Mouse (Mus musculus): ENCODE results near the gene Spock1. TPM values are rescaled to one million over a fixed set of nuclear protein-coding genes. Genes with fewer than 3 reads are reported as not detected.
A peak's percentile ranks its signal among the peaks of the same experiment; 100 is the strongest.

Spock1 gene
- total and polyA plus RNA-seq, 2 experiments, result not detected

- no peaks in the 10 kb centered on the region for H3K27me3 ChIP-seq (ENCODE audit: control insufficient read depth, insufficient read depth, low read length)
- H3K9ac ChIP-seq (ENCODE audit: low read depth, low read length), result no peak overlapping the region
- no peaks in the 10 kb centered on the region for H3K79me2 ChIP-seq (ENCODE audit: control insufficient read depth, insufficient read depth, low read length)
- H3K4me1 ChIP-seq (ENCODE audit: control insufficient read depth, insufficient read depth, low read length), result no peaks in the 10 kb centered on the region
- TF ChIP-seq POLR2A (IDR thresholded peaks at IDR 0.05; ENCODE audit: extremely low read depth, insufficient read depth, low read length) (no peak), CTCF (IDR thresholded peaks at IDR 0.05; ENCODE audit: low read depth, low read length) (no peak)
- no peak overlapping the region for H3K4me3 ChIP-seq (ENCODE audit: insufficient read depth, low read depth, low read length)
- H3K27ac ChIP-seq (replicated peaks; ENCODE audit: insufficient read depth, low read depth, low read length), result no peak overlapping the region
- no peaks in the 10 kb centered on the region for H3K36me3 ChIP-seq (ENCODE audit: control insufficient read depth, insufficient read depth, low read length)
- DNase-seq (ENCODE audit: extremely low read depth, low read depth, low spot score), result no peak
- WGBS, result 85% methylated on average over 12 of the region's 12 CpGs
Measured at GRCm38 (mm10) chr13:57582314-57582976, 325.7 kb downstream of the Spock1 start.

GRCm38 (mm10) chr13:57577541-57578244 lies 330.4 kb downstream of the Spock1 start:
- H3K27me3 ChIP-seq (ENCODE audit: control insufficient read depth, insufficient read depth, low read length), result no peaks in the 10 kb centered on the region
- H3K27ac ChIP-seq (replicated peaks; ENCODE audit: insufficient read depth, low read depth, low read length), result no peak overlapping the region
- no peak for DNase-seq (ENCODE audit: extremely low read depth, low read depth, low spot score)
- H3K4me3 ChIP-seq (ENCODE audit: insufficient read depth, low read depth, low read length), result no peak overlapping the region
- H3K9ac ChIP-seq (ENCODE audit: low read depth, low read length), result no peak overlapping the region
- H3K36me3 ChIP-seq (ENCODE audit: control insufficient read depth, insufficient read depth, low read length), result no peaks in the 10 kb centered on the region
- H3K79me2 ChIP-seq (ENCODE audit: control insufficient read depth, insufficient read depth, low read length), result no peaks in the 10 kb centered on the region
- no peaks in the 10 kb centered on the region for H3K4me1 ChIP-seq (ENCODE audit: control insufficient read depth, insufficient read depth, low read length)
- WGBS, result 89% methylated on average over 5 of the region's 5 CpGs
- TF ChIP-seq CTCF (IDR thresholded peaks at IDR 0.05; ENCODE audit: low read depth, low read length) (no peak), POLR2A (IDR thresholded peaks at IDR 0.05; ENCODE audit: extremely low read depth, insufficient read depth, low read length) (no peak)

- H3K79me2 ChIP-seq (ENCODE audit: control insufficient read depth, insufficient read depth, low read length), result no peaks in the 10 kb centered on the region
- no peak overlapping the region for H3K4me3 ChIP-seq (ENCODE audit: insufficient read depth, low read depth, low read length)
- no peak overlapping the region for H3K9ac ChIP-seq (ENCODE audit: low read depth, low read length)
- DNase-seq (ENCODE audit: extremely low read depth, low read depth, low spot score), result peak; percentile 44
- no peak overlapping the region for H3K27ac ChIP-seq (replicated peaks; ENCODE audit: insufficient read depth, low read depth, low read length)
- no peaks in the 10 kb centered on the region for H3K27me3 ChIP-seq (ENCODE audit: control insufficient read depth, insufficient read depth, low read length)
- no peaks in the 10 kb centered on the region for H3K36me3 ChIP-seq (ENCODE audit: control insufficient read depth, insufficient read depth, low read length)
- 60% methylated on average over 4 of the region's 4 CpGs for WGBS
- no peak for TF ChIP-seq POLR2A (IDR thresholded peaks at IDR 0.05; ENCODE audit: extremely low read depth, insufficient read depth, low read length)
- no peak for TF ChIP-seq CTCF (IDR thresholded peaks at IDR 0.05; ENCODE audit: low read depth, low read length)
- no peaks in the 10 kb centered on the region for H3K4me1 ChIP-seq (ENCODE audit: control insufficient read depth, insufficient read depth, low read length)
Measured at GRCm38 (mm10) chr13:57573501-57573900, 334.6 kb downstream of the Spock1 start.

- Histone ChIP-seq H3K4me1 (ENCODE audit: control insufficient read depth, insufficient read depth, low read length) (no peaks in the 10 kb centered on the region), H3K9ac (ENCODE audit: low read depth, low read length) (no peak overlapping the region), H3K27ac (replicated peaks; ENCODE audit: insufficient read depth, low read depth, low read length) (no peak overlapping the region), H3K36me3 (ENCODE audit: control insufficient read depth, insufficient read depth, low read length) (no peaks in the 10 kb centered on the region), H3K79me2 (ENCODE audit: control insufficient read depth, insufficient read depth, low read length) (no peaks in the 10 kb centered on the region), H3K4me3 (ENCODE audit: insufficient read depth, low read depth, low read length) (no peak overlapping the region), H3K27me3 (ENCODE audit: control insufficient read depth, insufficient read depth, low read length) (no peaks in the 10 kb centered on the region)
- TF ChIP-seq POLR2A (IDR thresholded peaks at IDR 0.05; ENCODE audit: extremely low read depth, insufficient read depth, low read length) (no peak), CTCF (IDR thresholded peaks at IDR 0.05; ENCODE audit: low read depth, low read length) (no peak)
- 91% methylated on average over 8 of the region's 8 CpGs for WGBS
- no peak for DNase-seq (ENCODE audit: extremely low read depth, low read depth, low spot score)
Measured at GRCm38 (mm10) chr13:57568404-57568803, 339.7 kb downstream of the Spock1 start.

GRCm38 (mm10) chr13:57555186-57555585 lies 352.9 kb downstream of the Spock1 start:
- Histone ChIP-seq H3K9ac (ENCODE audit: low read depth, low read length) (no peak overlapping the region), H3K4me1 (ENCODE audit: control insufficient read depth, insufficient read depth, low read length) (no peaks in the 10 kb centered on the region), H3K4me3 (ENCODE audit: insufficient read depth, low read depth, low read length) (no peak overlapping the region), H3K27ac (replicated peaks; ENCODE audit: insufficient read depth, low read depth, low read length) (no peak overlapping the region), H3K27me3 (ENCODE audit: control insufficient read depth, insufficient read depth, low read length) (no peaks in the 10 kb centered on the region), H3K79me2 (ENCODE audit: control insufficient read depth, insufficient read depth, low read length) (no peaks in the 10 kb centered on the region), H3K36me3 (ENCODE audit: control insufficient read depth, insufficient read depth, low read length) (no peaks in the 10 kb centered on the region)
- no peak for TF ChIP-seq CTCF (IDR thresholded peaks at IDR 0.05; ENCODE audit: low read depth, low read length)
- no peak for TF ChIP-seq POLR2A (IDR thresholded peaks at IDR 0.05; ENCODE audit: extremely low read depth, insufficient read depth, low read length)
- 53% methylated on average over 4 of the region's 4 CpGs for WGBS
- DNase-seq (ENCODE audit: extremely low read depth, low read depth, low spot score), result no peak

- WGBS, result 36% methylated on average over 5 of the region's 5 CpGs
- TF ChIP-seq CTCF (IDR thresholded peaks at IDR 0.05; ENCODE audit: low read depth, low read length) (no peak), POLR2A (IDR thresholded peaks at IDR 0.05; ENCODE audit: extremely low read depth, insufficient read depth, low read length) (no peak)
- peak; percentile 1 for DNase-seq (ENCODE audit: extremely low read depth, low read depth, low spot score)
- Histone ChIP-seq H3K27ac (replicated peaks; ENCODE audit: insufficient read depth, low read depth, low read length) (no peak overlapping the region), H3K4me1 (ENCODE audit: control insufficient read depth, insufficient read depth, low read length) (no peaks in the 10 kb centered on the region), H3K4me3 (ENCODE audit: insufficient read depth, low read depth, low read length) (no peak overlapping the region), H3K27me3 (ENCODE audit: control insufficient read depth, insufficient read depth, low read length) (no peaks in the 10 kb centered on the region), H3K79me2 (ENCODE audit: control insufficient read depth, insufficient read depth, low read length) (no peaks in the 10 kb centered on the region), H3K36me3 (ENCODE audit: control insufficient read depth, insufficient read depth, low read length) (no peaks in the 10 kb centered on the region), H3K9ac (ENCODE audit: low read depth, low read length) (no peak overlapping the region)
Measured at GRCm38 (mm10) chr13:57549743-57550142, 358.4 kb downstream of the Spock1 start.

All from liver, adult 2 months (tissue).